Mouse (Mus musculus) skeletal muscle tissue, adult 2 months (tissue): ENCODE results near the gene Eps15l1.

Experiments
- DNase-seq: peaks from one replicate; pipeline ENCODE4 v3.0.0-alpha.2; 2012; ENCODE audit warnings: low read depth, low spot score

The Eps15l1 gene

GRCm38 (mm10) chr8:72350727-72351126 is 70.5 kb downstream of the Eps15l1 start:
- DNase-seq, result peak; percentile 57

GRCm38 (mm10) chr8:72349838-72350237 is 71.4 kb downstream of the Eps15l1 start:
- DNase-seq, result peak; percentile 33

GRCm38 (mm10) chr8:72348956-72349355 is 72.3 kb downstream of the Eps15l1 start:
- DNase-seq, result no peak

GRCm38 (mm10) chr8:72348114-72348513 is 73.1 kb downstream of the Eps15l1 start:
- DNase-seq, result no peak

GRCm38 (mm10) chr8:72347553-72347952 is 73.7 kb downstream of the Eps15l1 start:
- no peak for DNase-seq

GRCm38 (mm10) chr8:72343725-72344124 is 77.5 kb downstream of the Eps15l1 start:
- no peak for DNase-seq

GRCm38 (mm10) chr8:72342556-72343300 is 78.5 kb downstream of the Eps15l1 start:
- DNase-seq, result no peak

GRCm38 (mm10) chr8:72337034-72337433 is 84.2 kb downstream of the Eps15l1 start:
- no peak for DNase-seq

- no peak for DNase-seq
Measured at GRCm38 (mm10) chr8:72336273-72336672, 85.0 kb downstream of the Eps15l1 start.

- no peak for DNase-seq
Measured at GRCm38 (mm10) chr8:72334144-72334641, 87.1 kb downstream of the Eps15l1 start.

- DNase-seq, result no peak
Measured at GRCm38 (mm10) chr8:72333429-72334143, 87.7 kb downstream of the Eps15l1 start.

- no peak for DNase-seq
Measured at GRCm38 (mm10) chr8:72331631-72332030, 89.6 kb downstream of the Eps15l1 start.

GRCm38 (mm10) chr8:72330806-72331516 is 90.3 kb downstream of the Eps15l1 start:
- no peak for DNase-seq

GRCm38 (mm10) chr8:72329116-72329515 is 92.1 kb downstream of the Eps15l1 start:
- DNase-seq, result no peak

GRCm38 (mm10) chr8:72324708-72325107 is 96.6 kb downstream of the Eps15l1 start:
- DNase-seq, result no peak

GRCm38 (mm10) chr8:72324036-72324706 is 97.1 kb downstream of the Eps15l1 start:
- no peak for DNase-seq

- no peak for DNase-seq
Measured at GRCm38 (mm10) chr8:72323131-72323725, 98.0 kb downstream of the Eps15l1 start.

- DNase-seq, result peak; percentile 48
Measured at GRCm38 (mm10) chr8:72322471-72322889, 98.8 kb downstream of the Eps15l1 start.

- no peak for DNase-seq
Measured at GRCm38 (mm10) chr8:72321635-72322441, 99.4 kb downstream of the Eps15l1 start.
